In the genomic region with DNA sequence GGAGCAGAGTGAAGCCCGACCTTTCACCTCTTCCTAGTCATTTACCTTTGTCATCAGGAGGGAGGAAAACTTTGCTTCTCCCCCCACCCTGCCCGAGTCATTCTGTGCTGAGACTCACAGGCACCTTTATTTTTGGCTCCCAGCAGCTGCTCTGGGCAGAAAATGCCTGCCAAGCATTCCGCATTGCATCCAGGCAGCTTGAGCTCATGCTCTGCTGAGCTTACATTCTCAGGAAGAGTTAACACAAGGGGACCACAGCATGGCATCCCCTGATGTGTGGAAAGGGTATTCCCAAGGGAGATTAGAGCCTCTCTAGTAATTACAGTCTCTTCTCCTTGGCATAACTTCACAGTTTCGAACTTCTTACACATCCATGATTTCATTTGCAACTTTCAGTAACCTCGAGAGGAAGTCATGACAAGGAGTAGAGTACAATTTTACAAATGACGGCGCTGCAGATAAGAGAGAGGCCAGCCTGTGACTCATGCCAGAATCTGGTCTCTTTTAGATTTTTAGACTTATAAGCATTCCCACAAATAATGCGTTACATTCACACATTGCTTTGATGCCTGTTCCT, we compare ENCODE assay signal across 10 mouse cellular contexts.
DNase-seq lines count a peak whose midpoint lies in the region; ATAC-seq and TF ChIP-seq lines count a peak whose summit lies in the region.
"Had no signal": no experiment of that assay in that cellular context is flagged by ENCODE, and none has a peak within 500 bp of the region (broad histone marks: within the 10 kb centered on the region; RNA-seq: fewer than 3 reads in every experiment).

No protein-coding gene starts in this region.

- H3K4me3 ChIP-seq in lung, embryonic 14.5 days (ENCODE audit: low read depth, low read length): no peak overlapping the region
- no peak overlapping the region for H3K4me3 ChIP-seq in embryonic fibroblast, embryonic 13.5 days (ENCODE audit: insufficient read depth, low read length)
- no peak overlapping the region for H3K4me3 ChIP-seq in lung, postnatal 0 days (ENCODE audit: low read depth, low read length)

- H3K4me2 ChIP-seq in lung, embryonic 14.5 days: no peak overlapping the region
- H3K4me2 ChIP-seq in lung, postnatal 0 days (replicated peaks; ENCODE audit: low read depth, low read length): no peak overlapping the region

- no peak for TF ChIP-seq POLR2A in embryonic fibroblast, embryonic 13.5 days (IDR thresholded peaks at IDR 0.05; ENCODE audit: low read depth, low read length)

- no peaks in the 10 kb centered on the region for H3K27me3 ChIP-seq in lung, embryonic 14.5 days (ENCODE audit: insufficient read depth, low read length)
- H3K27me3 ChIP-seq in lung, postnatal 0 days (replicated peaks; ENCODE audit: insufficient read depth, low read length): no peaks in the 10 kb centered on the region

- peak; percentile 41; the same call in 1 of the 2 replicates for ATAC-seq in lung, embryonic 14.5 days (ENCODE audit: insufficient read depth)
- ATAC-seq in lung, postnatal 0 days: no peak

- H3K4me1 ChIP-seq in lung, embryonic 14.5 days (ENCODE audit: insufficient read depth): no peaks in the 10 kb centered on the region
- H3K4me1 ChIP-seq in embryonic fibroblast, embryonic 13.5 days (ENCODE audit: control insufficient read depth, insufficient read depth, low read length): peaks cover 3% of the 10 kb centered on the region; the same call in 1 of the 2 replicates
- no peaks in the 10 kb centered on the region for H3K4me1 ChIP-seq in lung, postnatal 0 days (ENCODE audit: insufficient read depth, low read depth, low read length)

- peak; percentile 33 for DNase-seq in lung, embryonic 14.5 days
- DNase-seq in lung, postnatal 10 days: no peak
- DNase-seq in layer of hippocampus, postnatal 14 days (ENCODE audit: low spot score in 2 of 2): peak; percentile 26 to 29
- peak; percentile 59 for DNase-seq in right cerebral cortex, postnatal 25 days
- DNase-seq in urinary bladder, postnatal 14 days (ENCODE audit: low spot score): no peak
- DNase-seq in natural killer cell, adult 2 months (ENCODE audit: low spot score in 2 of 2): no peak
- no peak for DNase-seq in lung, postnatal 0 days (ENCODE audit: low spot score)
- DNase-seq: kidney, adult 8-10 months had no signal

- WGBS in lung, embryonic 14.5 days: 46% methylated on average over 8 of the region's 8 CpGs
- WGBS in lung, postnatal 0 days: 47% methylated on average over 8 of the region's 8 CpGs

- H3K27ac ChIP-seq in lung, embryonic 14.5 days (ENCODE audit: low read depth): 0 out of 2 replicates have a peak overlapping the region, but pooled peaks have one; percentile 0
- peak overlapping the region; percentile 38; the same call in 1 of the 2 replicates for H3K27ac ChIP-seq in embryonic fibroblast, embryonic 13.5 days (ENCODE audit: insufficient read depth, low read length)
- H3K27ac ChIP-seq in lung, postnatal 0 days (ENCODE audit: low read length): no peak overlapping the region
- H3K27ac ChIP-seq: macrophage had no signal

- TF ChIP-seq CTCF in lung, embryonic 14.5 days (IDR thresholded peaks at IDR 0.05; ENCODE audit: low read depth): no peak
- no peak for TF ChIP-seq CTCF in embryonic fibroblast, embryonic 13.5 days (IDR thresholded peaks at IDR 0.05; ENCODE audit: borderline replicate concordance, insufficient read depth, low read length)
- TF ChIP-seq CTCF in lung, postnatal 0 days (IDR thresholded peaks at IDR 0.05): no peak

- H3K9me3 ChIP-seq in lung, embryonic 14.5 days (ENCODE audit: low read depth, low read length): no peaks in the 10 kb centered on the region
- no peaks in the 10 kb centered on the region for H3K9me3 ChIP-seq in lung, postnatal 0 days (ENCODE audit: low read length)

- TF ChIP-seq EP300 in lung, postnatal 0 days (IDR thresholded peaks at IDR 0.05): no peak

- no peak overlapping the region for H3K9ac ChIP-seq in lung, embryonic 14.5 days
- H3K9ac ChIP-seq in lung, postnatal 0 days (replicated peaks; ENCODE audit: low read depth): no peak overlapping the region

- no peaks in the 10 kb centered on the region for H3K36me3 ChIP-seq in lung, embryonic 14.5 days (ENCODE audit: insufficient read depth)
- no peaks in the 10 kb centered on the region for H3K36me3 ChIP-seq in lung, postnatal 0 days (ENCODE audit: insufficient read depth, low read length)

Comparison
In these comparisons a context has a peak if more than half of its experiments do, and no peak if none do; other contexts are left out.
1. DNase-seq: peak in lung, embryonic 14.5 days (single experiment), layer of hippocampus, postnatal 14 days (2 of 2) and right cerebral cortex, postnatal 25 days (single experiment); none in lung, postnatal 10 days (single experiment), urinary bladder, postnatal 14 days (single experiment), natural killer cell, adult 2 months (0 of 2) and lung, postnatal 0 days (single experiment).